Mouse (Mus musculus) telencephalon, adult 2 months (tissue): ENCODE data around the gene Rnf207.

Experiments
- DNase-seq: peaks from one replicate; pipeline ENCODE4 v3.0.0-alpha.2; 2011; ENCODE audit warnings: low read depth, low spot score

The Rnf207 gene

GRCm38 (mm10) chr4:152332952-152333351 is 14.2 kb upstream of the Rnf207 start:
- DNase-seq = no peak

GRCm38 (mm10) chr4:152328691-152329090 is 9.9 kb upstream of the Rnf207 start:
- DNase-seq = no peak

GRCm38 (mm10) chr4:152326543-152326942 is 7.8 kb upstream of the Rnf207 start:
- no peak for DNase-seq

GRCm38 (mm10) chr4:152325574-152326411 is 7.0 kb upstream of the Rnf207 start, which contains the start of gene Rpl22:
Gene Rpl22, plus strand, starts transcription at chr4:152325742.
- peak; percentile 99 for DNase-seq

GRCm38 (mm10) chr4:152324641-152325562 is 6.1 kb upstream of the Rnf207 start:
- no peak for DNase-seq

GRCm38 (mm10) chr4:152321464-152321863 is 2.7 kb upstream of the Rnf207 start:
- DNase-seq = no peak

- DNase-seq = no peak
These were observed 1.2 kb downstream of the Rnf207 start for GRCm38 (mm10) chr4:152317631-152318033.

- DNase-seq = no peak
These were observed 3.1 kb downstream of the Rnf207 start for GRCm38 (mm10) chr4:152315498-152316213.

GRCm38 (mm10) chr4:152313934-152314333 is 4.9 kb downstream of the Rnf207 start:
- DNase-seq = no peak

GRCm38 (mm10) chr4:152313211-152313632 is 5.6 kb downstream of the Rnf207 start:
- no peak for DNase-seq

- DNase-seq = no peak
These were observed 6.6 kb downstream of the Rnf207 start for GRCm38 (mm10) chr4:152312186-152312585.

- no peak for DNase-seq
These were observed 11.3 kb downstream of the Rnf207 start for GRCm38 (mm10) chr4:152307542-152307941.

- no peak for DNase-seq
These were observed 12.8 kb downstream of the Rnf207 start for GRCm38 (mm10) chr4:152305991-152306390.

GRCm38 (mm10) chr4:152304685-152305084 is 14.1 kb downstream of the Rnf207 start:
- no peak for DNase-seq

GRCm38 (mm10) chr4:152303172-152303571 is 15.6 kb downstream of the Rnf207 start:
- no peak for DNase-seq

- DNase-seq = no peak
These were observed 16.8 kb downstream of the Rnf207 start for GRCm38 (mm10) chr4:152302012-152302411.

GRCm38 (mm10) chr4:152300375-152300774 is 18.4 kb downstream of the Rnf207 start:
- DNase-seq = no peak

- DNase-seq = no peak
These were observed 20.0 kb downstream of the Rnf207 start for GRCm38 (mm10) chr4:152298836-152299235.

- peak; percentile 95 for DNase-seq
These were observed 21.6 kb downstream of the Rnf207 start, which contains the start of gene Icmt for GRCm38 (mm10) chr4:152296874-152297861. Gene Icmt, plus strand, starts transcription at chr4:152297227.

GRCm38 (mm10) chr4:152296371-152296770 is 22.4 kb downstream of the Rnf207 start:
- DNase-seq = no peak
